10 mouse cellular contexts compared by ENCODE assay signal in the genomic region with DNA sequence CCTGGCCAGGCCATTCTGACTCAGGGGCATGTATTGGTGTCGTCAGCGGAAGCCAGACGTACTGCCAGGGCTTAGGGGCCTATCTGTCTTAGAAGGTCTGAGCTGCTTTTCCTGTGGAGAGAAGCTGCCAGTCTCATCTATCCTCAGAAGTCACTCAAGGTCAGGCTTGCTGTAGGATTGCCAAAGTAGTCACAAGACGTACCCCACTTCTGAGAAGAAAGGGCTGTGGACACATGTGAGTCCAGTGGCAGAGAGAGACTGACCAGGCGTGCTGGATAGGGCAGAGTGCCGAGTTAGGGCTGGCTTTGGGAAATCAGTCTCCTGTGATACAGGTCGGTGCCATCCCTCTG. TPM values are rescaled to one million over a fixed set of nuclear protein-coding genes. Genes with fewer than 3 reads are reported as not detected.
DNase-seq lines count a peak whose midpoint lies in the region; ATAC-seq and TF ChIP-seq lines count a peak whose summit lies in the region.
"Had no signal": no experiment of that assay in that cellular context is flagged by ENCODE, and none has a peak within 500 bp of the region (broad histone marks: within the 10 kb centered on the region; RNA-seq: fewer than 3 reads in every experiment).

No protein-coding gene starts in this region.

- intact Hi-C loops in gastrocnemius, adult 2 months (cut with DNase I): loop anchor here (5.0 kb wide), 1 partner anchor 36 kb away; no protein-coding TSS in a partner anchor

- no peak overlapping the region for H3K4me2 ChIP-seq in lung, embryonic 15.5 days
- H3K4me2 ChIP-seq in embryonic facial prominence, embryonic 15.5 days (replicated peaks): no peak overlapping the region
- H3K4me2 ChIP-seq: midbrain, embryonic 11.5 days; stomach, embryonic 15.5 days had no signal

- H3K4me3 ChIP-seq in gastrocnemius, adult 2 months: peak overlapping the region; percentile 3; the same call in 1 of the 2 replicates
- H3K4me3 ChIP-seq in lung, embryonic 15.5 days: no peak overlapping the region
- H3K4me3 ChIP-seq in embryonic facial prominence, embryonic 15.5 days (replicated peaks): no peak overlapping the region
- H3K4me3 ChIP-seq in macrophage (ENCODE audit: inconsistent target): no peak overlapping the region
- H3K4me3 ChIP-seq: stomach, embryonic 15.5 days had no signal

- ATAC-seq in lung, embryonic 15.5 days (ENCODE audit: borderline replicate concordance, extremely low read depth, low FRiP score, low TSS enrichment): no peak
- peak; percentile 31; the same call in 1 of the 2 replicates for ATAC-seq in embryonic facial prominence, embryonic 15.5 days (ENCODE audit: insufficient number of reproducible peaks, low FRiP score, low TSS enrichment, low read depth)

- peak overlapping the region; percentile 90 for H3K27ac ChIP-seq in gastrocnemius, adult 2 months
- 0 out of 2 replicates have a peak overlapping the region, but pooled peaks have one; percentile 34 for H3K27ac ChIP-seq in lung, embryonic 15.5 days
- H3K27ac ChIP-seq in embryonic facial prominence, embryonic 15.5 days (replicated peaks): peak overlapping the region; percentile 58; the same call in 1 of the 2 replicates
- peak overlapping the region; percentile 81 for H3K27ac ChIP-seq in macrophage

- H3K9me3 ChIP-seq in lung, embryonic 15.5 days: no peaks in the 10 kb centered on the region
- H3K9me3 ChIP-seq in embryonic facial prominence, embryonic 15.5 days (replicated peaks): no peaks in the 10 kb centered on the region
- H3K9me3 ChIP-seq: stomach, embryonic 15.5 days had no signal

- H3K9ac ChIP-seq in lung, embryonic 15.5 days: no peak overlapping the region
- no peak overlapping the region for H3K9ac ChIP-seq in embryonic facial prominence, embryonic 15.5 days
- H3K9ac ChIP-seq: stomach, embryonic 15.5 days had no signal

- WGBS in lung, embryonic 15.5 days: 83% methylated on average over 7 of the region's 7 CpGs
- WGBS in embryonic facial prominence, embryonic 15.5 days: 85% methylated on average over 7 of the region's 7 CpGs
- WGBS in macrophage (ENCODE audit: missing documents): 87% methylated on average over 7 of the region's 7 CpGs

- H3K79me2 ChIP-seq in macrophage (ENCODE audit: inconsistent target): peaks cover 100% of the 10 kb centered on the region

- no peak for TF ChIP-seq CTCF in gastrocnemius, adult 2 months (IDR thresholded peaks at IDR 0.05)

- 0 out of 2 replicates have a peak, but pooled peaks cover 3% of the 10 kb centered on the region for H3K36me3 ChIP-seq in lung, embryonic 15.5 days
- 0 out of 2 replicates have a peak, but pooled peaks cover 2% of the 10 kb centered on the region for H3K36me3 ChIP-seq in embryonic facial prominence, embryonic 15.5 days
- peaks cover 8% of the 10 kb centered on the region; the same call in 1 of the 2 replicates for H3K36me3 ChIP-seq in macrophage (ENCODE audit: inconsistent target)
- H3K36me3 ChIP-seq: stomach, embryonic 15.5 days had no signal

- peaks cover 57% of the 10 kb centered on the region for H3K4me1 ChIP-seq in lung, embryonic 15.5 days
- peaks cover 67% of the 10 kb centered on the region for H3K4me1 ChIP-seq in embryonic facial prominence, embryonic 15.5 days

- no peaks in the 10 kb centered on the region for H3K27me3 ChIP-seq in lung, embryonic 15.5 days
- H3K27me3 ChIP-seq in embryonic facial prominence, embryonic 15.5 days: no peaks in the 10 kb centered on the region
- H3K27me3 ChIP-seq: stomach, embryonic 15.5 days had no signal

- DNase-seq in gastrocnemius, adult 2 months: peak; percentile 65
- no peak for DNase-seq in gastrocnemius, adult 18-20 months (ENCODE audit: low spot score)
- DNase-seq in lung, postnatal 25 days (ENCODE audit: low spot score): no peak
- DNase-seq in gastrocnemius, postnatal 25 days: no peak
- DNase-seq in thymus, postnatal 36 days: no peak

RNA-seq across cellular contexts. Expression of a gene that starts 40.4 kb away (rescaled TPM):
- total RNA-seq in gastrocnemius, adult 2 months (2021): 100 to 1,000 TPM; 444 to 499 TPM
- total RNA-seq in gastrocnemius, adult 18-20 months (2021): 100 to 1,000 TPM; 416 to 422 TPM
- 454 and 467 TPM in 2 replicates for polyA plus RNA-seq in lung, embryonic 15.5 days (2015; fragmentation: Nextera tagmentation; extraction: Ambion mirVana)
- 389 and 397 TPM in 2 replicates for polyA plus RNA-seq in embryonic facial prominence, embryonic 15.5 days (2015; fragmentation: Nextera tagmentation; extraction: Ambion mirVana)
- total RNA-seq in macrophage (2018; cell fraction: chromatin; rRNA removed): 100 to 1,000 TPM; 159 to 332 (median 238) TPM
- 100 to 1,000 TPM; 379 to 591 (median 456) TPM for total RNA-seq in macrophage (2018; cell fraction: cytosol; rRNA removed)
- 100 to 1,000 TPM; 176 to 252 (median 211) TPM for total RNA-seq in macrophage (2018; cell fraction: nucleus; rRNA removed)
- polyA plus RNA-seq in macrophage (2018): 485 to 769 TPM (median 513 TPM) in 3 replicates
- total RNA-seq in gastrocnemius, postnatal 25 days (2021): 100 to 1,000 TPM; 472 to 500 TPM

Comparison
In these comparisons a context has a peak if more than half of its experiments do, and no peak if none do; other contexts are left out.
1. H3K27ac ChIP-seq: peak in every context shown above with its lines; median percentile 90 in gastrocnemius, adult 2 months; 81 in macrophage; 58 in embryonic facial prominence, embryonic 15.5 days; 34 in lung, embryonic 15.5 days.